Mouse (Mus musculus) embryonic facial prominence, embryonic 11.5 days (tissue): ENCODE measurements around the gene Osbp2. TPM values are rescaled to one million over a fixed set of nuclear protein-coding genes. Genes with fewer than 3 reads are reported as not detected.
A peak's percentile ranks its signal among the peaks of the same experiment; 100 is the strongest.

Experiments used
- ATAC-seq: fragments of 200-750 bp; cut with Nextera tagmentation; replicated peaks from 2 replicates; pipeline ENCODE4 v1.8.0; 2017; ENCODE audit warnings: low read depth; ENCODE audit not compliant: insufficient number of reproducible peaks, low FRiP score, low TSS enrichment
- DNase-seq: peaks from one replicate; pipeline ENCODE4 v3.0.0-alpha.2; 2015; ENCODE audit warnings: low spot score
- H3K27ac ChIP-seq: fragments of 300-500 bp; sonication (generic); replicated peaks from 2 replicates; pipeline ENCODE4 v1.5.1; 2014; ENCODE audit warnings: mild to moderate bottlenecking, low read depth, low read length, control low read depth
- H3K27me3 ChIP-seq: fragments of 300-500 bp; sonication (generic); 2 replicates; pipeline ENCODE4 v1.6.1; 2014; ENCODE audit warnings: mild to moderate bottlenecking, low read length, moderate library complexity, mixed read lengths; ENCODE audit not compliant: control insufficient read depth, insufficient read depth
- H3K36me3 ChIP-seq: fragments of 300-500 bp; sonication (generic); replicated peaks from 2 replicates; pipeline ENCODE4 v1.6.1; 2014; ENCODE audit warnings: low read depth, mild to moderate bottlenecking, low read length, moderate library complexity, mixed read lengths; ENCODE audit not compliant: control insufficient read depth, insufficient read depth
- H3K4me1 ChIP-seq: fragments of 300-500 bp; sonication (generic); 2 replicates; pipeline ENCODE4 v1.6.1; 2014; ENCODE audit warnings: low read length, mixed read lengths; ENCODE audit not compliant: control insufficient read depth, insufficient read depth
- H3K4me2 ChIP-seq: fragments of 300-500 bp; sonication (generic); 2 replicates; pipeline ENCODE4 v1.6.1; 2014; ENCODE audit warnings: low read depth, mild to moderate bottlenecking, control low read depth, low read length, moderate library complexity
- H3K4me3 ChIP-seq: fragments of 300-500 bp; sonication (generic); 2 replicates; pipeline ENCODE4 v1.5.1; 2014; ENCODE audit warnings: low read depth, low read length, control low read depth
- H3K9ac ChIP-seq: fragments of 300-500 bp; sonication (generic); replicated peaks from 2 replicates; pipeline ENCODE4 v1.6.1; 2014; ENCODE audit warnings: mild to moderate bottlenecking, control low read depth, low read length
- H3K9me3 ChIP-seq: fragments of 300-500 bp; sonication (generic); replicated peaks from 2 replicates; pipeline ENCODE4 v1.6.1; 2016; ENCODE audit warnings: mild to moderate bottlenecking, low read length, inconsistent platforms, mixed read lengths; ENCODE audit not compliant: control insufficient read depth
- WGBS: fragments of 180-500 bp; shearing (Covaris S2); extraction: QIAGEN DNeasy Blood & Tissue Kit; methylation state at CpG from one replicate; pipeline ENCODE4 v1.1.7; 2014; 5-methylcytosine and 5-hydroxymethylcytosine counted together
- polyA plus RNA-seq: library from polyadenylated mRNA; unstranded; fragments of >200 nt; fragmentation: Nextera tagmentation; extraction: Ambion mirVana; gene quantifications from 2 replicates; pipeline ENCODE4 v1.2.1, GENCODE M21; 2014

The Osbp2 gene
- polyA plus RNA-seq, 1 experiment from 2014 or later, result 0.55 TPM

DNA sequence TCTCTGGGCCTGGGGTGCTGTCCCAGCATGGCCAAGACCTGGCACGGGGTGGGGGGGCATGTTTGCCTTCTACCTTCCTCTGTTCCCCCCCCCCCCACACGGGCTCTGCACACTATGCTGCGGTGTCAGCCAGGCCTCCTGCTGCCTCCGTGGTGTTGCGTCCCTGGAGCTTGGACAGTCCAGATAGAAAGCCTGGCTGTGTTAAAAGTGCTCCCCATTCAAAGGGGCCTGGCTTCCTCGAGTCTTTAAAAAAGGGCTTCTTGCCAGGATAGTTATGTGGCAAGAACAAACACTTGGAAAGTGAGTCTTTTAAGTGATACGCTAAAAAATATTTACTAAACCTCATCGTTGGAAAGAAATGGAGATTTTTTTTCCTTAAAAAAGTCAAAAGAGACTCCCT, 159.3 kb downstream of the Osbp2 start:
- DNase-seq (no peak), ATAC-seq (no peak)
- H3K36me3 ChIP-seq, result no peaks in the 10 kb centered on the region
- no peaks in the 10 kb centered on the region for H3K9me3 ChIP-seq
- H3K9ac ChIP-seq, result no peak overlapping the region
- H3K27me3 ChIP-seq, result no peaks in the 10 kb centered on the region
- H3K4me1 ChIP-seq, result no peaks in the 10 kb centered on the region; the same call in 1 of the 2 replicates
- no peak overlapping the region for H3K27ac ChIP-seq
- no peak overlapping the region for H3K4me3 ChIP-seq
- H3K4me2 ChIP-seq, result no peak overlapping the region
- 86% methylated on average over 8 of the region's 8 CpGs for WGBS

DNA sequence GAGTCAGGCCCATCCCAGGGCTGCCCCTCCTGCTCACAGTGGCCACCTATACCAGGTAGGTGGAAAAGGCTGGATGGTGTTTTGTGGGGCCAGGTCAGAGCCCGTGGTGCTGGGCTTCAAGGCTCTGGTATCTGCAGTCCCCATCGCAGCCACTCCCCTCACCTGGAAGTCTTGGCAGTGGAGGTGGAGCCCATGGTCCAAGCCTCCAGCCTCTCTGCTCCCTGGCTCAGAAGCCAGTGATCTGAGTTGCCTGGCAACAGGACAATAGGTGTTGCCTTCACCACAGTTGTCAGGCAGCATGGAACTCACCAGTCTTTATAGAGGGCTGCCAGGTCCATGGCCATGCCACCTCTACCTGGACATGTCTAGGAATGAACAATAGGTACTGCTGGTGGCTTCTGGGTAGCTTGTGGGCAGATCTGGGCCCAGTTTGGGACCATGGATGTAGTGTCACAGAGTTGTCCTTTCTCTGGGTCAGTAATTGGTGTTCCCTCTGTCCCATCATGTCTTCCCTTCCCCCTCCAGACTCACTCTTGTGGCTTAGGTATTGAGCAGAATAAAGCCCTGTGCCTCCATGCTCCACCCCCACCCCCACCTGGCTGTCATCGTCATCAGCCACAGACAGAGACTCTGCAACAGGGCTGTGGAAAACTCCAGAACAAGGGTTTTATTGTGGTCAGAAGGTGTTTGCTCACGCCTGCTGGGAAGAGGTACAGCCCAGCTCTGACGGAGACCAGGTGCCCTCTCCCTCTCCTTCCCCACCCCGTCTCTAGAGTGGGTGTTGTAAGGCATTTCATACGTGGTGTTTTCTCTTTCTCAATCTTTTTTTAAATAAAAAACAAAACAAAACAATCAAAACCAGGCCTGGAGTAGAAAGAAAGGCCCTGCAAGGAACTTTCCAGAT, 160.4 kb downstream of the Osbp2 start:
- Histone ChIP-seq H3K36me3 (no peaks in the 10 kb centered on the region), H3K4me2 (no peak overlapping the region), H3K4me1 (no peaks in the 10 kb centered on the region; the same call in 1 of the 2 replicates), H3K9me3 (no peaks in the 10 kb centered on the region), H3K4me3 (no peak overlapping the region), H3K27ac (no peak overlapping the region), H3K9ac (no peak overlapping the region), H3K27me3 (no peaks in the 10 kb centered on the region)
- WGBS, result 67% methylated on average over 7 of the region's 7 CpGs
- ATAC-seq, result no peak
- no peak for DNase-seq

DNA sequence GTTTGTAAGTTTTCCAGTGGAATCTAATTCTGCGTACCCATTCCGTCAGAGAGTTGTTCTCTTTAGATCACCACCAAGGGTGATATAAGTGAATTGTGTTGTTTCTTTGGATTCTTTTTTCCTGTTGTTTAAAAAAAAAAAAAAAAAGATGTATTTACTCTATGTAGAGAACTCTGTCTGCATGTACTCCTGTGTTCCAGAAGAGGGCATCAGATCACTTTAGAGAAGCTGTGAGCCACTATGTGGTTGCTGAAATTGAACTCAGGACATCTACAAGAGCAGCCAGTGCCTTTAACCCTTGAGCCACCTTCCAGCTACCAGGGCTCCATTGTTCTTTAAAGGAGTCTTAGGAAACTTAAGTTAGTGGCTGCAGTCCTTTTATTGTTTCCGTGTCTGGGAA, 166.3 kb downstream of the Osbp2 start:
- ATAC-seq (no peak), DNase-seq (peak; percentile 18)
- Histone ChIP-seq H3K9me3 (no peaks in the 10 kb centered on the region), H3K36me3 (no peaks in the 10 kb centered on the region; the same call in 1 of the 2 replicates), H3K27me3 (no peaks in the 10 kb centered on the region), H3K27ac (no peak overlapping the region), H3K9ac (no peak overlapping the region), H3K4me2 (no peak overlapping the region), H3K4me3 (no peak overlapping the region), H3K4me1 (no peaks in the 10 kb centered on the region)
- WGBS, result 85% methylated on average over 3 of the region's 3 CpGs

DNA sequence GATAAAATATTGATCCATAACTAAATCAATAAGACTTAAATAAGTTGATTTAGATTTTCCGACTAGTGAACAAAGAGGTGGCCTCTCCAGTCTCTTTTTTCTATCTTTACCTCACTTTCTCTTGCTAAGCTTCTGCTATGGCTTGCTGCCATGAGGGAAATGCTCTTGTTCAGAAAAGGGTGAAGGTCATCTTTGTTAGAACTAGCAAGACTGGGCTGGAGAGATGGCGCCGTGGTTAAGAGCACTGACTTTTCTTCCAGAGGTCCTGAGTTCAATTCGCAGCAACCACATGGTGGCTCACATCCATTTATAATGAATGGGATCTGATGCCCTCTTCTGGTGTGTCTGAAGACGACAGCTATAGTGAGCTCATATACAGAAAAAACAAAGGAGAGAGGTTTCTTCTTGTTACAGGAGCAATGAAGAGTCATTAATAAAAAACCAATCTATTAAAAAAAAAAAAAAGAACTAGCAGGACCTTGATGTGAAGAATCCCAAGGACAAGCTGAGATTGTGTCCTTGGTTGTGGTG, 167.6 kb downstream of the Osbp2 start:
- no peak overlapping the region for H3K27ac ChIP-seq
- DNase-seq, result no peak
- no peak overlapping the region for H3K4me2 ChIP-seq
- 78% methylated on average over 5 of the region's 5 CpGs for WGBS
- no peaks in the 10 kb centered on the region; the same call in 1 of the 2 replicates for H3K36me3 ChIP-seq
- H3K4me1 ChIP-seq, result no peaks in the 10 kb centered on the region
- no peak overlapping the region for H3K4me3 ChIP-seq
- H3K27me3 ChIP-seq, result no peaks in the 10 kb centered on the region
- H3K9ac ChIP-seq, result no peak overlapping the region
- no peaks in the 10 kb centered on the region for H3K9me3 ChIP-seq
- no peak for ATAC-seq

DNA sequence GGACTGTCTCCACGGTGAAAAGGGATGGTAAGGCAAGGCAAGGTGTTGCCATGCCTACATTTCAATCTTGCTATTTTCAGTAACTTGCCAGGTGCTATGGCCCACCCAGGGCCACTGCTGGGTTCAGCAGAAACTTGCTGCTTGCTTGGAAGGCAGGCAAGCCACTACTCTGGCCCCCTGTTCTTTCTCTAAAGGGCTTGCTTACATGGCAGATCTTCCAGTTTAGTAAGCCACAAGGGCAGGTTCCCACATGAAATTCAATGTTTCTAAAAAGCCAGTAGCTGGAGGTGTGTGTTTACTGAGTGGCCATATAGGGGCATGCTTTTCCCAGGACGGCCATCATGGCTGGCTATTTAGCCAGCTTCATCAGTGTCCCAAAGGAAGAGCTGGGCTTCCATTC, 172.0 kb downstream of the Osbp2 start:
- Histone ChIP-seq H3K4me2 (no peak overlapping the region), H3K4me1 (no peaks in the 10 kb centered on the region), H3K27me3 (no peaks in the 10 kb centered on the region), H3K4me3 (no peak overlapping the region), H3K9ac (no peak overlapping the region), H3K9me3 (no peaks in the 10 kb centered on the region), H3K36me3 (peaks cover 4% of the 10 kb centered on the region), H3K27ac (no peak overlapping the region)
- no peak for DNase-seq
- ATAC-seq, result no peak
- 83% methylated on average over 2 of the region's 2 CpGs for WGBS

DNA sequence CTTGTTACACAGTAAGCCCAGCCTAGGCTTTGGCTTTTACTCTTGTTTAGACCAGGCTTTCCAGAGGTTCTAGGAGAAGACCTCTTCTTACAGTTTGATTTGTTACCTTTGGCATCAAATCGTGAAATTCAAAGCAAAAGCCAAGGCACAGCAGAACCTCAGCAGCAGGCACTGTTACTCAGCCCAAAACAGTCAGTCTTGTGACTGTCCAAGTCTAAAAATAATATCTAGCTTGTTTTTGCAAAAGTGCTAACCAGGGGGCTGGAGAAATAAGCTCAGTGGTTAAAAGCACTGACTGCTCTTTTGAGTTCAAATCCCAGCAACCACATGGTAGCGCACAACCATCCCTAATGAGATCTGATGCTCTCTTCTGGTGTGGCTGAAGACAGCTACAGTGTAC, 176.8 kb downstream of the Osbp2 start:
- Histone ChIP-seq H3K4me2 (no peak overlapping the region), H3K36me3 (peaks cover 11% of the 10 kb centered on the region), H3K4me3 (no peak overlapping the region), H3K4me1 (no peaks in the 10 kb centered on the region), H3K9ac (no peak overlapping the region), H3K27me3 (no peaks in the 10 kb centered on the region), H3K9me3 (no peaks in the 10 kb centered on the region), H3K27ac (no peak overlapping the region)
- DNase-seq (no peak), ATAC-seq (no peak)
- WGBS, result 91% methylated on average over 2 of the region's 2 CpGs

DNA sequence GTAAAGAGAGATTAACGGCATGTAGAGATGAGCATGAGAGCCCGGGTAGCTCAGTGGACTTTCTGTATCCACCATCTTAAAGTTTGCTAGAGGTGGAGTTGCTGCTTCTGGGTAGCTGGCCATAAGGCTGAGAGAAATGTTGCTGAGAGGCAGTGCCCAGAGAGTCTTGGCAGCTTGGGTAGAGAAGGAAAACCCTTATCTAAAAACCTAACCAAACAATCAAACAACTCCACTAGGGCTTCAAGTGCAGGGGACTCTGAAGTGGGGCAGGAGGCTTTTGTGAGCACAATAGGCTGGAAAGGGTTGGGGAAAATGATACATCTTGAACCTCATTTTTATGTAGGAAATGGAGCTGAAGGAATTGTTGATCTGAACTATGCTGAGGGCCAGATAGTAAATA, 177.4 kb downstream of the Osbp2 start:
- Histone ChIP-seq H3K27me3 (no peaks in the 10 kb centered on the region), H3K4me2 (no peak overlapping the region), H3K9me3 (no peaks in the 10 kb centered on the region), H3K4me1 (no peaks in the 10 kb centered on the region), H3K36me3 (peaks cover 11% of the 10 kb centered on the region), H3K27ac (no peak overlapping the region), H3K4me3 (no peak overlapping the region), H3K9ac (no peak overlapping the region)
- WGBS, result 95% methylated on average over 2 of the region's 2 CpGs
- ATAC-seq (no peak), DNase-seq (no peak)

DNA sequence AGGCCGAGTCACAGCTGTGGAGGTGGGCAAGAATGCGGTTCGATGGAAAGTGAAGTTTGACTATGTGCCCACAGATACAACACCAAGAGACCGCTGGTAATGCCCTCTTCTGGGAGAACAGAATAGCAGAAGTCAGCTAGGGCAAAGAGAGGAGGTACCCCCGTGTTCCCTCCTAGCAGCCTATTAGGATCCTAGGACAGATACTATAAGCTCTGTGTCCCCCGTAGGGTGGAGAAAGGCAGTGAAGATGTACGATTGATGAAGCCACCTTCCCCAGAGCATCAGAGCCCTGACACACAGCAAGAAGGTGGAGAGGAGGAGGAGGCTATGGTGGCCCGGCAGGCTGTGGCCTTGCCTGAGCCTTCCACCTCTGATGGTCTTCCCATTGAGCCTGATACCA, 178.3 kb downstream of the Osbp2 start:
- no peak for ATAC-seq
- peaks cover 15% of the 10 kb centered on the region for H3K36me3 ChIP-seq
- H3K4me1 ChIP-seq, result no peaks in the 10 kb centered on the region
- no peak overlapping the region for H3K9ac ChIP-seq
- no peak overlapping the region for H3K4me3 ChIP-seq
- 94% methylated on average over 8 of the region's 8 CpGs for WGBS
- no peak overlapping the region for H3K4me2 ChIP-seq
- H3K9me3 ChIP-seq, result no peaks in the 10 kb centered on the region
- H3K27ac ChIP-seq, result no peak overlapping the region
- H3K27me3 ChIP-seq, result no peaks in the 10 kb centered on the region
- no peak for DNase-seq
